Mouse (Mus musculus) MEL (cell line): ENCODE results near the gene Nrarp. TPM values are rescaled to one million over a fixed set of nuclear protein-coding genes. Genes with fewer than 3 reads are reported as not detected.
A peak's percentile ranks its signal among the peaks of the same experiment; 100 is the strongest.

ENCODE experiments used
- DNase-seq: peaks from one replicate; pipeline ENCODE4 v3.0.0; 2011; ENCODE audit warnings: low read depth, low spot score
- H3K27ac ChIP-seq: 2 replicates; pipeline ENCODE4 v1.5.1; 2012; ENCODE audit warnings: low read depth, mild to moderate bottlenecking, control low read depth, low read length, moderate library complexity; ENCODE audit not compliant: control insufficient read depth
- H3K27me3 ChIP-seq, 2 experiments: fragments of 150-350 bp in 1 of 2; sonication (generic) in 1 of 2; 2 replicates each; pipeline ENCODE4 v1.6.1; 2012; ENCODE audit warnings: low read length in 2 of 2, mild to moderate bottlenecking in 2 of 2, improper control_type of control experiment in 1 of 2, moderate library complexity in 1 of 2; ENCODE audit not compliant: insufficient read depth in 2 of 2, control insufficient read depth in 1 of 2
- H3K36me3 ChIP-seq, 2 experiments: 2 replicates each; pipeline ENCODE4 v1.6.1; 2012 to 2014; ENCODE audit warnings: low read length in 2 of 2, improper control_type of control experiment in 1 of 2, inconsistent platforms in 1 of 2, mild to moderate bottlenecking in 1 of 2; ENCODE audit not compliant: insufficient read depth in 2 of 2, control insufficient read depth in 1 of 2
- H3K4me1 ChIP-seq, 2 experiments: fragments of 150-350 bp in 1 of 2; sonication (generic) in 1 of 2; 2 replicates each; pipeline ENCODE4 v1.6.1; 2012; ENCODE audit warnings: low read length in 2 of 2, improper control_type of control experiment in 1 of 2, mild to moderate bottlenecking in 1 of 2; ENCODE audit not compliant: insufficient read depth in 2 of 2, control insufficient read depth in 1 of 2
- H3K4me3 ChIP-seq, 2 experiments: fragments of 150-350 bp in 1 of 2; sonication (generic) in 1 of 2; 2 replicates each; pipeline ENCODE4 v1.5.1; 2012; ENCODE audit warnings: low read depth in 2 of 2, low read length in 2 of 2, mild to moderate bottlenecking in 2 of 2, moderate library complexity in 2 of 2, control low read depth in 1 of 2, improper control_type of control experiment in 1 of 2; ENCODE audit not compliant: control insufficient read depth in 1 of 2, insufficient read depth in 1 of 2
- H3K79me2 ChIP-seq: 2 replicates; pipeline ENCODE4 v1.6.1; 2012; ENCODE audit warnings: mild to moderate bottlenecking, low read length, moderate library complexity; ENCODE audit not compliant: control insufficient read depth, poor library complexity, insufficient read depth
- H3K9ac ChIP-seq: 2 replicates; pipeline ENCODE4 v1.6.1; 2012; ENCODE audit warnings: low read depth, mild to moderate bottlenecking, control low read depth, low read length, moderate library complexity; ENCODE audit not compliant: control insufficient read depth, poor library complexity, severe bottlenecking
- H3K9me3 ChIP-seq: fragments of 150-350 bp; sonication (generic); replicated peaks from 2 replicates; pipeline ENCODE4 v1.6.1; 2012; ENCODE audit warnings: mild to moderate bottlenecking, low read length, improper control_type of control experiment, moderate library complexity; ENCODE audit not compliant: insufficient read depth
- BHLHE40 ChIP-seq: IDR thresholded peaks from 2 replicates; pipeline ENCODE4 v1.6.1; 2012; ENCODE audit warnings: low read depth, mild to moderate bottlenecking, inconsistent platforms, low read length, improper control_type of control experiment, borderline replicate concordance
- CHD2 ChIP-seq: IDR thresholded peaks from 2 replicates; pipeline ENCODE4 v1.6.1; 2011; ENCODE audit warnings: low read length, improper control_type of control experiment
- CTCF ChIP-seq, 3 experiments: IDR thresholded peaks in 2 of 3; conservative IDR thresholded peaks in 1 of 3; 2 replicates each; pipeline ENCODE4 v1.5.1; 2011 to 2012; ENCODE audit warnings: low read length in 3 of 3, low read depth in 2 of 3, mild to moderate bottlenecking in 2 of 3, improper control_type of control experiment in 1 of 3, inconsistent platforms in 1 of 3, mixed read lengths in 1 of 3, moderate library complexity in 1 of 3; ENCODE audit not compliant: control insufficient read depth in 1 of 3, insufficient read depth in 1 of 3, poor library complexity in 1 of 3, severe bottlenecking in 1 of 3
- E2F4 ChIP-seq: IDR thresholded peaks from 2 replicates; pipeline ENCODE4 v1.6.1; 2011; ENCODE audit warnings: low read depth, low read length, improper control_type of control experiment, borderline replicate concordance
- EP300 ChIP-seq, 2 experiments: IDR thresholded peaks; 2 replicates each; pipeline ENCODE4 v1.6.1; 2011; ENCODE audit warnings: improper control_type of control experiment in 2 of 2, low read length in 2 of 2, low read depth in 1 of 2, mild to moderate bottlenecking in 1 of 2
- ETS1 ChIP-seq: IDR thresholded peaks from 2 replicates; pipeline ENCODE4 v1.6.1; 2012; ENCODE audit warnings: low read depth, mild to moderate bottlenecking, inconsistent platforms, low read length, improper control_type of control experiment, moderate library complexity
- GABPA ChIP-seq: IDR thresholded peaks from 2 replicates; pipeline ENCODE4 v1.6.1; 2012; ENCODE audit warnings: low read depth, mild to moderate bottlenecking, inconsistent platforms, low read length, improper control_type of control experiment, moderate library complexity
- JUND ChIP-seq: IDR thresholded peaks from 2 replicates; pipeline ENCODE4 v1.6.1; 2011; ENCODE audit warnings: low read depth, mild to moderate bottlenecking, improper control_type of control experiment, low read length
- MAZ ChIP-seq: IDR thresholded peaks from 2 replicates; pipeline ENCODE4 v1.6.1; 2012; ENCODE audit warnings: low read depth, mild to moderate bottlenecking, inconsistent platforms, low read length, improper control_type of control experiment
- MXI1 ChIP-seq: IDR thresholded peaks from 2 replicates; pipeline ENCODE4 v1.6.1; 2011; ENCODE audit warnings: mild to moderate bottlenecking, low read depth, low read length, improper control_type of control experiment
- NELFE ChIP-seq: IDR thresholded peaks from 2 replicates; pipeline ENCODE4 v1.6.1; 2011; ENCODE audit warnings: low read depth, low read length, improper control_type of control experiment
- POLR2A ChIP-seq, 2 experiments: IDR thresholded peaks; 2 replicates each; pipeline ENCODE4 v1.6.1; 2011 to 2012; ENCODE audit warnings: low read length in 2 of 2, mild to moderate bottlenecking in 2 of 2, control low read depth in 1 of 2, improper control_type of control experiment in 1 of 2, low read depth in 1 of 2, moderate library complexity in 1 of 2; ENCODE audit not compliant: control insufficient read depth in 1 of 2, insufficient read depth in 1 of 2, poor library complexity in 1 of 2
- POLR2AphosphoS2 ChIP-seq: IDR thresholded peaks from 2 replicates; pipeline ENCODE4 v1.6.1; 2011; ENCODE audit warnings: low read length, improper control_type of control experiment
- SIN3A ChIP-seq: IDR thresholded peaks from 2 replicates; pipeline ENCODE4 v1.6.1; 2012; ENCODE audit warnings: low read length, improper control_type of control experiment, inconsistent platforms
- TAL1 ChIP-seq: IDR thresholded peaks from 2 replicates; pipeline ENCODE4 v1.6.1; 2012; ENCODE audit warnings: mild to moderate bottlenecking, inconsistent platforms, low read length, moderate library complexity, mixed read lengths
- USF1 ChIP-seq: IDR thresholded peaks from 2 replicates; pipeline ENCODE4 v1.6.1; 2014; ENCODE audit warnings: low read depth, mild to moderate bottlenecking, inconsistent platforms, low read length, improper control_type of control experiment, moderate library complexity
- polyA plus RNA-seq, 2 experiments: library from polyadenylated mRNA; stranded (reverse) in 1 of 2; unstranded in 1 of 2; fragments of >175 nt in 1 of 2; fragments of >200 nt in 1 of 2; gene quantifications; 2 replicates each; pipeline versions ENCODE4 v1.2.1 to v1.2.4; 2012; ENCODE audit warnings: low replicate concordance in 2 of 2, low read depth in 1 of 2; ENCODE audit not compliant: insufficient read length in 2 of 2, insufficient read depth in 1 of 2, missing spikeins in 1 of 2
- total RNA-seq: library from RNA; depleted of rRNA; stranded (reverse); fragments of 300-350 nt; gene quantifications from 2 replicates; pipeline ENCODE4 v1.2.3, GENCODE M21; 2012

Gene Nrarp
- total and polyA plus RNA-seq, 3 experiments = 6.5 to 12.3 TPM; not detected in 1

- Histone ChIP-seq H3K4me1 (peaks cover 5 to 25% of the 10 kb centered on the region in 2 experiments), H3K79me2 (no peaks in the 10 kb centered on the region; the same call in 1 of the 2 replicates), H3K36me3 (peaks cover 0 to 10% of the 10 kb centered on the region in 2 experiments; a peak in 2 of 4 replicates), H3K9ac (peak overlapping the region; percentile 75)
- DNase-seq = peak; percentile 29
- TF ChIP-seq USF1 = peak; percentile 74
- no peak for TF ChIP-seq BHLHE40
- TF ChIP-seq, all 39 proteins: peak for 1
- no peaks in the 10 kb centered on the region for H3K27me3 ChIP-seq
- H3K4me3 ChIP-seq = peak overlapping the region; percentile 39 to 78
- H3K9me3 ChIP-seq = no peaks in the 10 kb centered on the region
- no peak overlapping the region; the same call in 1 of the 2 replicates for H3K27ac ChIP-seq
Measured at GRCm38 (mm10) chr2:25167481-25167880, 13.1 kb upstream of the Nrarp start.

GRCm38 (mm10) chr2:25167919-25168664, 12.5 kb upstream of the Nrarp start:
- Histone ChIP-seq H3K9me3 (no peaks in the 10 kb centered on the region), H3K27me3 (no peaks in the 10 kb centered on the region), H3K4me1 (peaks cover 5 to 28% of the 10 kb centered on the region in 2 experiments), H3K79me2 (no peaks in the 10 kb centered on the region; the same call in 1 of the 2 replicates), H3K36me3 (peaks cover 0 to 10% of the 10 kb centered on the region in 2 experiments; a peak in 2 of 4 replicates), H3K4me3 (peak overlapping the region; percentile 39 to 78), H3K27ac (no peak overlapping the region; the same call in 1 of the 2 replicates), H3K9ac (peak overlapping the region; percentile 75)
- TF ChIP-seq BHLHE40 = 0 out of 2 replicates have a peak, but pooled peaks have one; percentile 28
- peak; percentile 47 for TF ChIP-seq NELFE
- TF ChIP-seq MAZ = peak; percentile 81
- TF ChIP-seq E2F4 = peak; percentile 64; the same call in 1 of the 2 replicates
- peak in 1 of 2 experiments; percentile 48; a peak in 1 of 4 replicates for TF ChIP-seq POLR2A (IDR thresholded peaks at IDR 0.05; ENCODE audit: control insufficient read depth in 1 of 2, insufficient read depth in 1 of 2, low read depth in 1 of 2, low read length in 2 of 2, poor library complexity in 1 of 2)
- no peak for TF ChIP-seq TAL1
- peak in 1 of 2 experiments; percentile 17; a peak in 1 of 4 replicates for TF ChIP-seq EP300 (IDR thresholded peaks at IDR 0.05; ENCODE audit: low read depth in 1 of 2, low read length in 2 of 2)
- TF ChIP-seq CHD2 = peak; percentile 46; the same call in 1 of the 2 replicates
- TF ChIP-seq JUND = no peak
- TF ChIP-seq CTCF (IDR thresholded peaks at IDR 0.05 in 2 of 3, conservative IDR thresholded peaks at IDR 0.05 in 1 of 3; ENCODE audit: control insufficient read depth in 1 of 3, insufficient read depth in 1 of 3, low read depth in 2 of 3, low read length in 3 of 3, poor library complexity in 1 of 3, severe bottlenecking in 1 of 3) = no peak
- peak; percentile 48 for TF ChIP-seq ETS1
- TF ChIP-seq MXI1 = peak; percentile 53
- peak; percentile 31; the same call in 1 of the 2 replicates for TF ChIP-seq POLR2AphosphoS2
- peak; percentile 45; the same call in 1 of the 2 replicates for TF ChIP-seq SIN3A
- no peak for TF ChIP-seq GABPA
- peak; percentile 66 for DNase-seq
